Mouse (Mus musculus) midbrain, embryonic 11.5 days (tissue): ENCODE measurements around the gene Rtn1. TPM values are rescaled to one million over a fixed set of nuclear protein-coding genes. Genes with fewer than 3 reads are reported as not detected.

Experiments
- ATAC-seq: fragments of 200-750 bp; cut with Nextera tagmentation; 2 replicates; pipeline ENCODE4 v1.8.0; 2017; ENCODE audit warnings: moderate TSS enrichment, moderate library complexity; ENCODE audit not compliant: low FRiP score
- DNase-seq: peaks from one replicate; pipeline ENCODE4 v3.0.0; 2015; ENCODE audit warnings: low spot score; ENCODE audit errors: missing footprints
- H3K27ac ChIP-seq: fragments of 300-500 bp; sonication (generic); 2 replicates; pipeline ENCODE4 v1.5.1; 2014; ENCODE audit warnings: low read depth, low read length
- H3K27me3 ChIP-seq: fragments of 300-500 bp; sonication (generic); 2 replicates; pipeline ENCODE4 v1.6.1; 2014; ENCODE audit warnings: mild to moderate bottlenecking, low read length, moderate library complexity, mixed read lengths; ENCODE audit not compliant: control insufficient read depth, insufficient read depth
- H3K36me3 ChIP-seq: fragments of 300-500 bp; sonication (generic); 2 replicates; pipeline ENCODE4 v1.6.1; 2014; ENCODE audit warnings: mild to moderate bottlenecking, low read length, moderate library complexity, mixed read lengths; ENCODE audit not compliant: control insufficient read depth, insufficient read depth
- H3K4me1 ChIP-seq: fragments of 300-500 bp; sonication (generic); 2 replicates; pipeline ENCODE4 v1.6.1; 2014; ENCODE audit warnings: low read length; ENCODE audit not compliant: control insufficient read depth, insufficient read depth
- H3K4me2 ChIP-seq: fragments of 300-500 bp; sonication (generic); 2 replicates; pipeline ENCODE4 v1.6.1; 2014; ENCODE audit warnings: mild to moderate bottlenecking, moderate library complexity
- H3K4me3 ChIP-seq: fragments of 300-500 bp; sonication (generic); 2 replicates; pipeline ENCODE4 v1.5.1; 2014; ENCODE audit warnings: low read depth, low read length
- H3K9ac ChIP-seq: fragments of 300-500 bp; sonication (generic); 2 replicates; pipeline ENCODE4 v1.6.1; 2014; ENCODE audit warnings: low read length
- H3K9me3 ChIP-seq: fragments of 300-500 bp; sonication (generic); 2 replicates; pipeline ENCODE4 v1.6.1; 2016; ENCODE audit warnings: low read length; ENCODE audit not compliant: control insufficient read depth
- WGBS: fragments of 180-500 bp; shearing (Covaris S2); extraction: QIAGEN DNeasy Blood & Tissue Kit; methylation state at CpG from one replicate; pipeline ENCODE4 v1.1.7; 2014; 5-methylcytosine and 5-hydroxymethylcytosine counted together
- polyA plus RNA-seq: library from polyadenylated mRNA; unstranded; fragments of >200 nt; fragmentation: Nextera tagmentation; extraction: Ambion mirVana; gene quantifications from 2 replicates; pipeline ENCODE4 v1.2.1, GENCODE M21; 2014

Gene Rtn1
- polyA plus RNA-seq, 1 experiment from 2014 or later, result 335 TPM

GRCm38 (mm10) chr12:72257000-72257399 lies 151.9 kb downstream of the Rtn1 start:
- H3K27me3 ChIP-seq, result no peaks in the 10 kb centered on the region
- H3K4me3 ChIP-seq, result no peak overlapping the region
- ATAC-seq (no peak), DNase-seq (no peak)
- no peaks in the 10 kb centered on the region for H3K36me3 ChIP-seq
- no peak overlapping the region for H3K4me2 ChIP-seq
- WGBS, result 89% methylated on average over 6 of the region's 6 CpGs
- no peaks in the 10 kb centered on the region for H3K9me3 ChIP-seq
- no peak overlapping the region for H3K9ac ChIP-seq
- H3K4me1 ChIP-seq, result no peaks in the 10 kb centered on the region
- no peak overlapping the region for H3K27ac ChIP-seq

GRCm38 (mm10) chr12:72253040-72253439 lies 155.8 kb downstream of the Rtn1 start:
- DNase-seq (peak; percentile 23), ATAC-seq (no peak)
- Histone ChIP-seq H3K9ac (no peak overlapping the region), H3K27ac (no peak overlapping the region), H3K9me3 (no peaks in the 10 kb centered on the region), H3K27me3 (no peaks in the 10 kb centered on the region), H3K4me1 (no peaks in the 10 kb centered on the region), H3K4me3 (no peak overlapping the region), H3K36me3 (no peaks in the 10 kb centered on the region), H3K4me2 (no peak overlapping the region)
- 68% methylated on average over 3 of the region's 3 CpGs for WGBS

GRCm38 (mm10) chr12:72251890-72252445 lies 156.9 kb downstream of the Rtn1 start:
- Histone ChIP-seq H3K4me3 (no peak overlapping the region), H3K4me2 (no peak overlapping the region), H3K4me1 (no peaks in the 10 kb centered on the region), H3K9me3 (no peaks in the 10 kb centered on the region), H3K27me3 (no peaks in the 10 kb centered on the region), H3K9ac (no peak overlapping the region), H3K36me3 (no peaks in the 10 kb centered on the region), H3K27ac (no peak overlapping the region)
- DNase-seq (peak; percentile 17), ATAC-seq (no peak)
- 85% methylated on average over 10 of the region's 10 CpGs for WGBS

GRCm38 (mm10) chr12:72244951-72245350 lies 163.9 kb downstream of the Rtn1 start:
- Histone ChIP-seq H3K9me3 (no peaks in the 10 kb centered on the region), H3K9ac (no peak overlapping the region), H3K27ac (no peak overlapping the region), H3K4me3 (no peak overlapping the region), H3K4me1 (no peaks in the 10 kb centered on the region), H3K4me2 (no peak overlapping the region), H3K27me3 (no peaks in the 10 kb centered on the region), H3K36me3 (no peaks in the 10 kb centered on the region)
- WGBS, result 90% methylated on average over 1 of the region's 1 CpGs
- DNase-seq, result peak; percentile 62
- ATAC-seq, result no peak

- DNase-seq, result peak; percentile 49
- no peaks in the 10 kb centered on the region for H3K9me3 ChIP-seq
- no peak for ATAC-seq
- H3K4me1 ChIP-seq, result no peaks in the 10 kb centered on the region; the same call in 1 of the 2 replicates
- H3K4me2 ChIP-seq, result no peak overlapping the region
- no peak overlapping the region for H3K9ac ChIP-seq
- H3K4me3 ChIP-seq, result no peak overlapping the region
- H3K36me3 ChIP-seq, result no peaks in the 10 kb centered on the region
- WGBS, result 73% methylated on average over 6 of the region's 6 CpGs
- H3K27ac ChIP-seq, result no peak overlapping the region
- H3K27me3 ChIP-seq, result no peaks in the 10 kb centered on the region
Observed at GRCm38 (mm10) chr12:72242807-72243206, 166.0 kb downstream of the Rtn1 start.

- Histone ChIP-seq H3K9ac (no peak overlapping the region), H3K36me3 (no peaks in the 10 kb centered on the region), H3K4me1 (peaks cover 2% of the 10 kb centered on the region; the same call in 1 of the 2 replicates), H3K27ac (no peak overlapping the region), H3K9me3 (no peaks in the 10 kb centered on the region), H3K27me3 (no peaks in the 10 kb centered on the region; the same call in 1 of the 2 replicates), H3K4me2 (no peak overlapping the region), H3K4me3 (no peak overlapping the region)
- peak; percentile 54 for DNase-seq
- ATAC-seq, result no peak
Observed at GRCm38 (mm10) chr12:72240506-72240905, 168.3 kb downstream of the Rtn1 start.

GRCm38 (mm10) chr12:72239230-72239894 lies 169.5 kb downstream of the Rtn1 start:
- no peak overlapping the region for H3K27ac ChIP-seq
- DNase-seq, result peak; percentile 80

GRCm38 (mm10) chr12:72237251-72237650 lies 171.6 kb downstream of the Rtn1 start:
- Histone ChIP-seq H3K36me3 (no peaks in the 10 kb centered on the region), H3K4me3 (no peak overlapping the region), H3K4me2 (peak overlapping the region; percentile 71), H3K4me1 (peaks cover 2% of the 10 kb centered on the region; the same call in 1 of the 2 replicates), H3K27me3 (no peaks in the 10 kb centered on the region; the same call in 1 of the 2 replicates), H3K9ac (no peak overlapping the region), H3K9me3 (no peaks in the 10 kb centered on the region), H3K27ac (no peak overlapping the region)
- ATAC-seq, result no peak
- WGBS, result 82% methylated on average over 2 of the region's 2 CpGs
- peak; percentile 81 for DNase-seq

More at GRCm38 (mm10) chr12:72239230-72239894, 169.5 kb downstream of the Rtn1 start:
- Histone ChIP-seq H3K9me3 (no peaks in the 10 kb centered on the region), H3K36me3 (no peaks in the 10 kb centered on the region), H3K9ac (no peak overlapping the region; the same call in 1 of the 2 replicates), H3K27me3 (no peaks in the 10 kb centered on the region; the same call in 1 of the 2 replicates), H3K4me1 (peaks cover 2% of the 10 kb centered on the region; the same call in 1 of the 2 replicates), H3K4me3 (no peak overlapping the region), H3K4me2 (no peak overlapping the region)
- ATAC-seq, result no peak
- 48% methylated on average over 12 of the region's 12 CpGs for WGBS

GRCm38 (mm10) chr12:72236564-72237011 lies 172.3 kb downstream of the Rtn1 start:
- Histone ChIP-seq H3K4me3 (peak overlapping the region; percentile 61), H3K4me2 (peak overlapping the region; percentile 71), H3K36me3 (no peaks in the 10 kb centered on the region), H3K9ac (peak overlapping the region; percentile 87), H3K27me3 (no peaks in the 10 kb centered on the region; the same call in 1 of the 2 replicates), H3K4me1 (peaks cover 2% of the 10 kb centered on the region; the same call in 1 of the 2 replicates), H3K9me3 (no peaks in the 10 kb centered on the region), H3K27ac (peak overlapping the region; percentile 72)
- under 1% methylated on average over 56 of the region's 56 CpGs for WGBS
- ATAC-seq (peak; percentile 96), DNase-seq (peak; percentile 99)
